Mouse (Mus musculus) thymus, adult 2 months (tissue): ENCODE results near the gene Usf1. TPM values are rescaled to one million over a fixed set of nuclear protein-coding genes. Genes with fewer than 3 reads are reported as not detected.

Source experiments
- DNase-seq: peaks from one replicate; pipeline ENCODE4 v3.0.0; 2021
- H3K27ac ChIP-seq: fragments of 200-500 bp; 2 replicates; pipeline ENCODE4 v1.5.1; 2012; ENCODE audit warnings: low read length, control low read depth; ENCODE audit not compliant: control insufficient read depth, insufficient read depth
- H3K27me3 ChIP-seq: fragments of 200-500 bp; 2 replicates; pipeline ENCODE4 v1.6.1; 2012; ENCODE audit warnings: mild to moderate bottlenecking, low read length, moderate library complexity, mixed read lengths; ENCODE audit not compliant: control insufficient read depth, insufficient read depth
- H3K36me3 ChIP-seq: fragments of 200-500 bp; 2 replicates; pipeline ENCODE4 v1.6.1; 2012; ENCODE audit warnings: mild to moderate bottlenecking, low read length, moderate library complexity; ENCODE audit not compliant: control insufficient read depth, insufficient read depth
- H3K4me1 ChIP-seq: fragments of 200-500 bp; replicated peaks from 2 replicates; pipeline ENCODE4 v1.6.1; 2012; ENCODE audit warnings: low read length; ENCODE audit not compliant: control insufficient read depth, insufficient read depth
- H3K4me3 ChIP-seq: fragments of 200-500 bp; 2 replicates; pipeline ENCODE4 v1.5.1; 2012; ENCODE audit warnings: mild to moderate bottlenecking, low read length, control low read depth, moderate library complexity; ENCODE audit not compliant: control insufficient read depth, insufficient read depth
- CTCF ChIP-seq: fragments of 200-500 bp; IDR thresholded peaks from 2 replicates; pipeline ENCODE4 v1.5.1; 2012; ENCODE audit warnings: mild to moderate bottlenecking, control low read depth, low read length, moderate library complexity, borderline replicate concordance; ENCODE audit not compliant: control insufficient read depth, poor library complexity, insufficient read depth; ENCODE audit errors: extremely low read depth
- POLR2A ChIP-seq: fragments of 200-500 bp; IDR thresholded peaks from 2 replicates; pipeline ENCODE4 v1.6.1; 2012; ENCODE audit warnings: mild to moderate bottlenecking, low read length, control low read depth, moderate library complexity; ENCODE audit not compliant: control insufficient read depth, poor library complexity, insufficient read depth; ENCODE audit errors: extremely low read depth
- WGBS: fragments of 180-500 bp; shearing (Covaris S2); methylation state at CpG from one replicate; pipeline ENCODE4 v1.1.7; 2018; 5-methylcytosine and 5-hydroxymethylcytosine counted together
- polyA plus RNA-seq: library from polyadenylated mRNA; depleted of rRNA; stranded (reverse); fragments of >200 nt; gene quantifications from 2 replicates; pipeline ENCODE4 v1.2.3, GENCODE M21; 2012

Gene Usf1
- polyA plus RNA-seq, 1 experiment, result 177 TPM

GRCm38 (mm10) chr1:171378298-171378697, 32.8 kb upstream of the Usf1 start:
- no peak for DNase-seq
- no peak overlapping the region for H3K27ac ChIP-seq
- no peaks in the 10 kb centered on the region for H3K36me3 ChIP-seq
- WGBS, result 90% methylated on average over 6 of the region's 6 CpGs
- TF ChIP-seq CTCF, result no peak
- no peak for TF ChIP-seq POLR2A
- no peaks in the 10 kb centered on the region; the same call in 1 of the 2 replicates for H3K27me3 ChIP-seq
- peaks cover 4% of the 10 kb centered on the region for H3K4me1 ChIP-seq
- H3K4me3 ChIP-seq, result no peak overlapping the region

GRCm38 (mm10) chr1:171379935-171380599, 31.0 kb upstream of the Usf1 start:
- DNase-seq, result peak; percentile 79
- no peak overlapping the region for H3K4me3 ChIP-seq

GRCm38 (mm10) chr1:171382096-171382620, 29.0 kb upstream of the Usf1 start:
- TF ChIP-seq POLR2A (no peak), CTCF (no peak)
- 85% methylated on average over 11 of the region's 11 CpGs for WGBS
- Histone ChIP-seq H3K36me3 (no peaks in the 10 kb centered on the region), H3K4me1 (peaks cover 6% of the 10 kb centered on the region), H3K4me3 (no peak overlapping the region), H3K27me3 (no peaks in the 10 kb centered on the region; the same call in 1 of the 2 replicates), H3K27ac (no peak overlapping the region)
- DNase-seq, result no peak

More at GRCm38 (mm10) chr1:171379935-171380599, 31.0 kb upstream of the Usf1 start:
- TF ChIP-seq CTCF (peak; percentile 80), POLR2A (no peak)
- Histone ChIP-seq H3K36me3 (no peaks in the 10 kb centered on the region), H3K4me1 (peaks cover 4% of the 10 kb centered on the region), H3K27ac (no peak overlapping the region), H3K27me3 (no peaks in the 10 kb centered on the region; the same call in 1 of the 2 replicates)
- WGBS, result 24% methylated on average over 31 of the region's 31 CpGs

GRCm38 (mm10) chr1:171384361-171384760, 26.8 kb upstream of the Usf1 start:
- TF ChIP-seq CTCF, result no peak
- TF ChIP-seq POLR2A, result no peak
- DNase-seq, result no peak
- WGBS, result 88% methylated on average over 9 of the region's 9 CpGs
- H3K4me3 ChIP-seq, result no peak overlapping the region
- no peaks in the 10 kb centered on the region for H3K36me3 ChIP-seq
- no peaks in the 10 kb centered on the region; the same call in 1 of the 2 replicates for H3K27me3 ChIP-seq
- peaks cover 15% of the 10 kb centered on the region for H3K4me1 ChIP-seq
- H3K27ac ChIP-seq, result no peak overlapping the region

GRCm38 (mm10) chr1:171385171-171385570, 25.9 kb upstream of the Usf1 start:
- 91% methylated on average over 9 of the region's 9 CpGs for WGBS
- Histone ChIP-seq H3K27me3 (no peaks in the 10 kb centered on the region; the same call in 1 of the 2 replicates), H3K27ac (no peak overlapping the region), H3K4me1 (peaks cover 19% of the 10 kb centered on the region), H3K4me3 (no peak overlapping the region), H3K36me3 (no peaks in the 10 kb centered on the region)
- TF ChIP-seq CTCF, result no peak
- TF ChIP-seq POLR2A, result no peak
- DNase-seq, result no peak

- Histone ChIP-seq H3K4me3 (no peak overlapping the region), H3K36me3 (peaks cover under 1% of the 10 kb centered on the region; the same call in 1 of the 2 replicates), H3K27ac (no peak overlapping the region), H3K27me3 (no peaks in the 10 kb centered on the region), H3K4me1 (peaks cover 28% of the 10 kb centered on the region)
- 39% methylated on average over 6 of the region's 6 CpGs for WGBS
- TF ChIP-seq CTCF (peak; percentile 66; the same call in 1 of the 2 replicates), POLR2A (no peak)
- peak; percentile 73 for DNase-seq
These were observed 24.0 kb upstream of the Usf1 start for GRCm38 (mm10) chr1:171387099-171387498.
